Mouse (Mus musculus) liver, embryonic 16.5 days (tissue): ENCODE measurements around the gene Pramel5. TPM values are rescaled to one million over a fixed set of nuclear protein-coding genes. Genes with fewer than 3 reads are reported as not detected.
"Not testable (repeated sequence)": the region's sequence is repeated elsewhere in the genome, so short reads cannot be mapped to it uniquely, and the experiment has no call there.

Experiments used
- ATAC-seq: fragments of 200-750 bp; cut with Nextera tagmentation; 2 replicates; pipeline ENCODE4 v1.8.0; 2017; ENCODE audit warnings: low read depth, mild to moderate bottlenecking, moderate number of reproducible peaks, moderate library complexity
- H3K27ac ChIP-seq: fragments of 300-500 bp; sonication (generic); 2 replicates; pipeline ENCODE4 v1.5.1; 2014; ENCODE audit warnings: mild to moderate bottlenecking, low read length
- H3K27me3 ChIP-seq: fragments of 300-500 bp; sonication (generic); 2 replicates; pipeline ENCODE4 v1.6.1; 2014; ENCODE audit warnings: low read depth, low read length, mixed read lengths; ENCODE audit not compliant: control insufficient read depth, insufficient read depth
- H3K36me3 ChIP-seq: fragments of 300-500 bp; sonication (generic); 2 replicates; pipeline ENCODE4 v1.6.1; 2014; ENCODE audit warnings: mild to moderate bottlenecking; ENCODE audit not compliant: control insufficient read depth, insufficient read depth
- H3K4me1 ChIP-seq: fragments of 300-500 bp; sonication (generic); 2 replicates; pipeline ENCODE4 v1.6.1; 2014; ENCODE audit warnings: low read depth, low read length, mixed read lengths; ENCODE audit not compliant: control insufficient read depth
- H3K4me2 ChIP-seq: fragments of 300-500 bp; sonication (generic); 2 replicates; pipeline ENCODE4 v1.6.1; 2014; ENCODE audit warnings: low read depth, low read length, mixed read lengths
- H3K4me3 ChIP-seq: fragments of 300-500 bp; sonication (generic); 2 replicates; pipeline ENCODE4 v1.5.1; 2014; ENCODE audit warnings: low read depth, mild to moderate bottlenecking, low read length
- H3K9ac ChIP-seq: fragments of 300-500 bp; sonication (generic); 2 replicates; pipeline ENCODE4 v1.6.1; 2014; ENCODE audit warnings: low read depth, low read length
- H3K9me3 ChIP-seq: fragments of 300-500 bp; sonication (generic); replicated peaks from 2 replicates; pipeline ENCODE4 v1.6.1; 2016; ENCODE audit warnings: low read length; ENCODE audit not compliant: control insufficient read depth
- WGBS: fragments of 180-500 bp; shearing (Covaris S2); extraction: QIAGEN DNeasy Blood & Tissue Kit; methylation state at CpG from one replicate; pipeline ENCODE4 v1.1.7; 2014; ENCODE audit not compliant: insufficient replicate concordance; 5-methylcytosine and 5-hydroxymethylcytosine counted together
- polyA plus RNA-seq: library from polyadenylated mRNA; unstranded; fragments of >200 nt; fragmentation: Nextera tagmentation; extraction: Ambion mirVana; gene quantifications from 2 replicates; pipeline ENCODE4 v1.2.1, GENCODE M21; 2015

The Pramel5 gene
- polyA plus RNA-seq = not detected in 2 replicates

GRCm38 (mm10) chr4:144280388-144280787 is at the start of gene Pramel5:
Gene Pramel5, minus strand, starts transcription at chr4:144280488.
- WGBS = 10% methylated on average over 1 of the region's 1 CpGs
- H3K4me3 ChIP-seq, H3K9me3 ChIP-seq: not testable (repeated sequence)

GRCm38 (mm10) chr4:144329949-144330348 is 49.7 kb upstream of the Pramel5 start, which contains the start of gene Gm13128:
Gene Gm13128, plus strand, starts transcription at chr4:144330249.
- H3K4me2 ChIP-seq, H3K4me1 ChIP-seq, H3K4me3 ChIP-seq, H3K9me3 ChIP-seq, H3K36me3 ChIP-seq, H3K27me3 ChIP-seq, ATAC-seq, H3K27ac ChIP-seq, H3K9ac ChIP-seq: not testable (repeated sequence)
- WGBS = 35% methylated on average over 4 of the region's 4 CpGs

More at GRCm38 (mm10) chr4:144280388-144280787, at the start of gene Pramel5:
- H3K9ac ChIP-seq, H3K4me2 ChIP-seq, H3K27ac ChIP-seq, H3K27me3 ChIP-seq, ATAC-seq, H3K36me3 ChIP-seq, H3K4me1 ChIP-seq: not testable (repeated sequence)

GRCm38 (mm10) chr4:144312666-144313460 is 32.6 kb upstream of the Pramel5 start:
- H3K9me3 ChIP-seq, H3K4me2 ChIP-seq, H3K9ac ChIP-seq, H3K36me3 ChIP-seq, H3K4me3 ChIP-seq, H3K27ac ChIP-seq, H3K4me1 ChIP-seq, ATAC-seq, H3K27me3 ChIP-seq: not testable (repeated sequence)
- WGBS = 47% methylated on average over 2 of the region's 2 CpGs

- H3K27me3 ChIP-seq, H3K4me1 ChIP-seq, ATAC-seq, H3K4me3 ChIP-seq, H3K27ac ChIP-seq, H3K9ac ChIP-seq, H3K4me2 ChIP-seq, H3K36me3 ChIP-seq, H3K9me3 ChIP-seq: not testable (repeated sequence)
- 43% methylated on average over 1 of the region's 1 CpGs for WGBS
These were observed 19.1 kb upstream of the Pramel5 start for GRCm38 (mm10) chr4:144299414-144299813.

DNA sequence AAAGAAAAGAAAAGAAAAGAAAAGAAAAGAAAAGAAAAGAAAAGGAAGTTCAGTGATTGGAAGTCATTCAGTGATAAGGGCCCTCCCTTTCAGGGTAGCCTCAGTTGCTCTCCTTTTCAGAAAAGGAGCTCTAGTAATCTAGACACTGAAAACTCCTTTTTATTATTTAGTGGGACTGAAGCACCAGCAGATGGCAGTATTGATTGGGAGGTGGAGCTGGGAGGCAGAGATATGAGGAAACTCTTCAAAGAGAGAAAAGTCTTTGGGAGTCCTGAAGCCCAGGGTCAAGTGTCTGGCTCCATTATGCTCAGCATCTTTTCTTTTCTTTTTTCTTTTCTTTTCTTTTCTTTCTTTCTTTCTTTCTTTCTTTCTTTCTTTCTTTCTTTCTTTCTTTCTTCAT is 25.5 kb downstream of the Pramel5 start:
- not testable (repeated sequence) for H3K36me3 ChIP-seq, H3K4me1 ChIP-seq, H3K9ac ChIP-seq, ATAC-seq, H3K27ac ChIP-seq, H3K4me3 ChIP-seq, H3K27me3 ChIP-seq, H3K4me2 ChIP-seq, H3K9me3 ChIP-seq

Other genes starting within 250 kb of the Pramel5 start
- gene Pramel4, start 221.4 kb downstream of the Pramel5 start, polyA plus RNA-seq = not detected in 2 replicates
- not detected in 2 replicates for gene Gm13102, start 174.0 kb downstream of the Pramel5 start, polyA plus RNA-seq
- not detected in 2 replicates for gene Oog3, start 117.8 kb downstream of the Pramel5 start, polyA plus RNA-seq
- not detected in 2 replicates for gene Oog2, start 89.8 kb downstream of the Pramel5 start, polyA plus RNA-seq
- not detected in 2 replicates for gene C87977, start 67.2 kb downstream of the Pramel5 start, polyA plus RNA-seq
- not detected in 2 replicates for gene Gm13128, start 49.8 kb upstream of the Pramel5 start, polyA plus RNA-seq
- not detected in 2 replicates for gene Gm13119, start 77.5 kb upstream of the Pramel5 start, polyA plus RNA-seq
- not detected in 2 replicates for gene Pramef20, start 97.4 kb upstream of the Pramel5 start, polyA plus RNA-seq
- not detected in 2 replicates for gene Pramef12, start 128.0 kb upstream of the Pramel5 start, polyA plus RNA-seq
- not detected in 2 replicates for gene 1700012P22Rik, start 158.3 kb upstream of the Pramel5 start, polyA plus RNA-seq
- gene Gm9944, start 172.8 kb upstream of the Pramel5 start, polyA plus RNA-seq = not detected in 2 replicates
- not detected in 2 replicates for gene Aadacl3, start 183.3 kb upstream of the Pramel5 start, polyA plus RNA-seq
- gene 9430007A20Rik, start 239.3 kb upstream of the Pramel5 start, polyA plus RNA-seq = not detected in 2 replicates